Mouse (Mus musculus) erythroblast, embryonic 14.5 days (primary cell): ENCODE results near the gene Emc7.

ENCODE experiments used
- GATA1 ChIP-seq: IDR thresholded peaks from 2 replicates; pipeline ENCODE4 v1.6.1; 2012; ENCODE audit warnings: low read length, inconsistent platforms, mixed read lengths
- TAL1 ChIP-seq: IDR thresholded peaks from 3 replicates; pipeline ENCODE4 v1.6.1; 2012; ENCODE audit warnings: low read length, inconsistent platforms, mixed read lengths

- TF ChIP-seq GATA1 (no peak), TAL1 (no peak)
Observed at GRCm38 (mm10) chr2:112482533-112483333, 27.9 kb downstream of the Emc7 start.
